Mouse (Mus musculus) lung, adult 2 months (tissue): ENCODE results near the gene Cyp4f16.
"Not testable (repeated sequence)": the region's sequence is repeated elsewhere in the genome, so short reads cannot be mapped to it uniquely, and the experiment has no call there.

Source experiments
- CTCF ChIP-seq: fragments of 200-500 bp; IDR thresholded peaks from 2 replicates; pipeline ENCODE4 v1.5.1; 2011; ENCODE audit warnings: mild to moderate bottlenecking, low read length, control low read depth; ENCODE audit not compliant: insufficient read depth
- POLR2A ChIP-seq: fragments of 200-500 bp; IDR thresholded peaks from 2 replicates; pipeline ENCODE4 v1.6.1; 2011; ENCODE audit warnings: low read depth, mild to moderate bottlenecking, control low read depth, low read length, borderline replicate concordance; ENCODE audit errors: extremely low read depth

DNA sequence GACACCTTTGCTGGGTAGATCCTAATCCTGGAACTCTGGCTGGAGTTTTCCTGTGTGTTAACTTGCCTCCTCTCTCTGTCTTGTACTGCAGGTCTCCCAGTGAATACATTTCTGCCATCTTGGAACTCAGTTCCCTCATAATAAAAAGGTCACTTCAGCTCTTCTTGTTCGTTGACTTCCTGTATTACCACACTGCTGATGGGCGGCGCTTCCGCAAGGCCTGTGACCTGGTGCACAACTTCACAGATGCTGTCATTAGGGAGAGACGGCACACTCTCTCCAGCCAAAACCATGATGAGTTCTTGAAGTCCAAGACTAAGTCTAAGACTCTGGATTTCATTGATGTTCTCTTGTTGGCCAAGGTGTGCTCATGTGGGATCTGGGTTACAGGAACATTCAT, 8.4 kb downstream of the Cyp4f16 start:
- not testable (repeated sequence) for TF ChIP-seq CTCF, POLR2A
